Mouse (Mus musculus): Measurements from ENCODE around the gene Gm20388. TPM values are rescaled to one million over a fixed set of nuclear protein-coding genes. Genes with fewer than 3 reads are reported as not detected.

Gm20388 gene
- total RNA-seq, 1 experiment: 27.0 TPM

- no peaks in the 10 kb centered on the region for H3K4me1 ChIP-seq (ENCODE audit: control insufficient read depth in 2 of 2, insufficient read depth in 2 of 2, low read length in 2 of 2, poor library complexity in 1 of 2)
- no peaks in the 10 kb centered on the region for H3K36me3 ChIP-seq (ENCODE audit: control insufficient read depth, insufficient read depth, low read length, poor library complexity, severe bottlenecking)
- H3K4me3 ChIP-seq (ENCODE audit: insufficient read depth in 1 of 2, low read depth in 1 of 2, low read length in 2 of 2, poor library complexity in 1 of 2, severe bottlenecking in 1 of 2): no peak overlapping the region
- H3K9me3 ChIP-seq (ENCODE audit: control insufficient read depth, insufficient read depth, low read depth, low read length): no peaks in the 10 kb centered on the region
- no peak overlapping the region for H3K27ac ChIP-seq (ENCODE audit: insufficient read depth, low read depth, low read length, poor library complexity, severe bottlenecking)
- TF ChIP-seq MAFK (IDR thresholded peaks at IDR 0.05; ENCODE audit: insufficient read depth, low read depth, low read length): no peak
- no peak for TF ChIP-seq CHD2 (IDR thresholded peaks at IDR 0.05; ENCODE audit: low read depth, low read length)
- TF ChIP-seq HCFC1 (IDR thresholded peaks at IDR 0.05; ENCODE audit: borderline replicate concordance, insufficient read depth, low read length): no peak
- no peak for TF ChIP-seq ZC3H11A (IDR thresholded peaks at IDR 0.05; ENCODE audit: borderline replicate concordance, low read depth, low read length)
- TF ChIP-seq ZNF384 (IDR thresholded peaks at IDR 0.05; ENCODE audit: low read depth, low read length): no peak
- no peak for DNase-seq (ENCODE audit: low read depth, low spot score)
- H3K9ac ChIP-seq (ENCODE audit: insufficient read depth, low read depth, low read length, poor library complexity, severe bottlenecking): no peak overlapping the region
- in situ Hi-C loops (cut with MboI; ENCODE audit: low sequenced_read_pairs in 2 of 2, unreplicated experiment in 2 of 2): no loop called here
Observed at GRCm38 (mm10) chr8:122068609-122069008, 2158.0 kb downstream of the Gm20388 start.

- in situ Hi-C loops (cut with MboI; ENCODE audit: low sequenced_read_pairs in 2 of 2, unreplicated experiment in 2 of 2): no loop called here
- no peak for DNase-seq (ENCODE audit: low read depth, low spot score)
- no peak overlapping the region for H3K4me3 ChIP-seq (ENCODE audit: insufficient read depth in 1 of 2, low read depth in 1 of 2, low read length in 2 of 2, poor library complexity in 1 of 2, severe bottlenecking in 1 of 2)
- H3K9ac ChIP-seq (ENCODE audit: insufficient read depth, low read depth, low read length, poor library complexity, severe bottlenecking): no peak overlapping the region
- no peaks in the 10 kb centered on the region for H3K4me1 ChIP-seq (ENCODE audit: control insufficient read depth in 2 of 2, insufficient read depth in 2 of 2, low read length in 2 of 2, poor library complexity in 1 of 2)
- TF ChIP-seq MAFK (IDR thresholded peaks at IDR 0.05; ENCODE audit: insufficient read depth, low read depth, low read length) (no peak), CHD2 (IDR thresholded peaks at IDR 0.05; ENCODE audit: low read depth, low read length) (no peak), ZC3H11A (IDR thresholded peaks at IDR 0.05; ENCODE audit: borderline replicate concordance, low read depth, low read length) (no peak), ZNF384 (IDR thresholded peaks at IDR 0.05; ENCODE audit: low read depth, low read length) (no peak), HCFC1 (IDR thresholded peaks at IDR 0.05; ENCODE audit: borderline replicate concordance, insufficient read depth, low read length) (no peak)
- H3K27ac ChIP-seq (ENCODE audit: insufficient read depth, low read depth, low read length, poor library complexity, severe bottlenecking): no peak overlapping the region
- no peaks in the 10 kb centered on the region for H3K36me3 ChIP-seq (ENCODE audit: control insufficient read depth, insufficient read depth, low read length, poor library complexity, severe bottlenecking)
- H3K9me3 ChIP-seq (ENCODE audit: control insufficient read depth, insufficient read depth, low read depth, low read length): no peaks in the 10 kb centered on the region
Observed at GRCm38 (mm10) chr8:122069281-122069680, 2158.6 kb downstream of the Gm20388 start.

- Histone ChIP-seq H3K4me3 (ENCODE audit: insufficient read depth in 1 of 2, low read depth in 1 of 2, low read length in 2 of 2, poor library complexity in 1 of 2, severe bottlenecking in 1 of 2) (no peak overlapping the region), H3K27ac (ENCODE audit: insufficient read depth, low read depth, low read length, poor library complexity, severe bottlenecking) (no peak overlapping the region), H3K36me3 (ENCODE audit: control insufficient read depth, insufficient read depth, low read length, poor library complexity, severe bottlenecking) (no peaks in the 10 kb centered on the region), H3K9me3 (ENCODE audit: control insufficient read depth, insufficient read depth, low read depth, low read length) (no peaks in the 10 kb centered on the region), H3K4me1 (ENCODE audit: control insufficient read depth in 2 of 2, insufficient read depth in 2 of 2, low read length in 2 of 2, poor library complexity in 1 of 2) (no peaks in the 10 kb centered on the region), H3K9ac (ENCODE audit: insufficient read depth, low read depth, low read length, poor library complexity, severe bottlenecking) (no peak overlapping the region)
- no peak for DNase-seq (ENCODE audit: low read depth, low spot score)
- no peak for TF ChIP-seq ZC3H11A (IDR thresholded peaks at IDR 0.05; ENCODE audit: borderline replicate concordance, low read depth, low read length)
- TF ChIP-seq HCFC1 (IDR thresholded peaks at IDR 0.05; ENCODE audit: borderline replicate concordance, insufficient read depth, low read length): no peak
- no peak for TF ChIP-seq ZNF384 (IDR thresholded peaks at IDR 0.05; ENCODE audit: low read depth, low read length)
- TF ChIP-seq MAFK (IDR thresholded peaks at IDR 0.05; ENCODE audit: insufficient read depth, low read depth, low read length): no peak
- no peak for TF ChIP-seq CHD2 (IDR thresholded peaks at IDR 0.05; ENCODE audit: low read depth, low read length)
- in situ Hi-C loops (cut with MboI; ENCODE audit: low sequenced_read_pairs in 2 of 2, unreplicated experiment in 2 of 2): no loop called here
Observed at GRCm38 (mm10) chr8:122071193-122071592, 2160.6 kb downstream of the Gm20388 start.

GRCm38 (mm10) chr8:122073964-122074363, 2163.3 kb downstream of the Gm20388 start:
- in situ Hi-C loops (cut with MboI; ENCODE audit: low sequenced_read_pairs in 2 of 2, unreplicated experiment in 2 of 2): no loop called here
- no peaks in the 10 kb centered on the region for H3K36me3 ChIP-seq (ENCODE audit: control insufficient read depth, insufficient read depth, low read length, poor library complexity, severe bottlenecking)
- H3K4me1 ChIP-seq (ENCODE audit: control insufficient read depth in 2 of 2, insufficient read depth in 2 of 2, low read length in 2 of 2, poor library complexity in 1 of 2): no peaks in the 10 kb centered on the region
- TF ChIP-seq CHD2 (IDR thresholded peaks at IDR 0.05; ENCODE audit: low read depth, low read length): no peak
- TF ChIP-seq HCFC1 (IDR thresholded peaks at IDR 0.05; ENCODE audit: borderline replicate concordance, insufficient read depth, low read length): no peak
- TF ChIP-seq MAFK (IDR thresholded peaks at IDR 0.05; ENCODE audit: insufficient read depth, low read depth, low read length): no peak
- no peak for TF ChIP-seq ZC3H11A (IDR thresholded peaks at IDR 0.05; ENCODE audit: borderline replicate concordance, low read depth, low read length)
- TF ChIP-seq ZNF384 (IDR thresholded peaks at IDR 0.05; ENCODE audit: low read depth, low read length): no peak
- no peak overlapping the region for H3K9ac ChIP-seq (ENCODE audit: insufficient read depth, low read depth, low read length, poor library complexity, severe bottlenecking)
- no peak for DNase-seq (ENCODE audit: low read depth, low spot score)
- H3K4me3 ChIP-seq (ENCODE audit: insufficient read depth in 1 of 2, low read depth in 1 of 2, low read length in 2 of 2, poor library complexity in 1 of 2, severe bottlenecking in 1 of 2): no peak overlapping the region
- no peaks in the 10 kb centered on the region for H3K9me3 ChIP-seq (ENCODE audit: control insufficient read depth, insufficient read depth, low read depth, low read length)
- no peak overlapping the region for H3K27ac ChIP-seq (ENCODE audit: insufficient read depth, low read depth, low read length, poor library complexity, severe bottlenecking)

- no peak for DNase-seq (ENCODE audit: low read depth, low spot score)
- no peaks in the 10 kb centered on the region for H3K9me3 ChIP-seq (ENCODE audit: control insufficient read depth, insufficient read depth, low read depth, low read length)
- H3K4me1 ChIP-seq (ENCODE audit: control insufficient read depth in 2 of 2, insufficient read depth in 2 of 2, low read length in 2 of 2, poor library complexity in 1 of 2): 0 out of 4 replicates have a peak, but pooled peaks cover 0 to 4% of the 10 kb centered on the region in 2 experiments
- H3K9ac ChIP-seq (ENCODE audit: insufficient read depth, low read depth, low read length, poor library complexity, severe bottlenecking): no peak overlapping the region
- H3K36me3 ChIP-seq (ENCODE audit: control insufficient read depth, insufficient read depth, low read length, poor library complexity, severe bottlenecking): no peaks in the 10 kb centered on the region
- in situ Hi-C loops (cut with MboI; ENCODE audit: low sequenced_read_pairs in 2 of 2, unreplicated experiment in 2 of 2): no loop called here
- no peak overlapping the region for H3K27ac ChIP-seq (ENCODE audit: insufficient read depth, low read depth, low read length, poor library complexity, severe bottlenecking)
- no peak for TF ChIP-seq ZC3H11A (IDR thresholded peaks at IDR 0.05; ENCODE audit: borderline replicate concordance, low read depth, low read length)
- TF ChIP-seq CHD2 (IDR thresholded peaks at IDR 0.05; ENCODE audit: low read depth, low read length): no peak
- TF ChIP-seq MAFK (IDR thresholded peaks at IDR 0.05; ENCODE audit: insufficient read depth, low read depth, low read length): no peak
- TF ChIP-seq HCFC1 (IDR thresholded peaks at IDR 0.05; ENCODE audit: borderline replicate concordance, insufficient read depth, low read length): no peak
- TF ChIP-seq ZNF384 (IDR thresholded peaks at IDR 0.05; ENCODE audit: low read depth, low read length): no peak
- no peak overlapping the region for H3K4me3 ChIP-seq (ENCODE audit: insufficient read depth in 1 of 2, low read depth in 1 of 2, low read length in 2 of 2, poor library complexity in 1 of 2, severe bottlenecking in 1 of 2)
Observed at GRCm38 (mm10) chr8:122074442-122074841, 2163.8 kb downstream of the Gm20388 start.
